Mouse (Mus musculus) ES-E14 (cell line): Measurements from ENCODE around the gene Mapkapk2. TPM values are rescaled to one million over a fixed set of nuclear protein-coding genes. Genes with fewer than 3 reads are reported as not detected.

Experiments used
- DNase-seq: peaks from one replicate; pipeline ENCODE4 v3.0.0-alpha.2; 2013; ENCODE audit warnings: low read depth, low spot score
- H3K27ac ChIP-seq: 2 replicates; pipeline ENCODE4 v1.5.1; 2012; ENCODE audit warnings: low read depth, mild to moderate bottlenecking, low read length, moderate library complexity, mixed read lengths; ENCODE audit not compliant: poor library complexity, insufficient read depth, severe bottlenecking
- H3K36me3 ChIP-seq: 2 replicates; pipeline ENCODE4 v1.6.1; 2012; ENCODE audit warnings: mild to moderate bottlenecking, low read length, moderate library complexity, mixed read lengths; ENCODE audit not compliant: control insufficient read depth, poor library complexity, insufficient read depth, severe bottlenecking
- H3K4me1 ChIP-seq, 2 experiments: fragments of 150-350 bp in 1 of 2; sonication (generic) in 1 of 2; 2 replicates each; pipeline ENCODE4 v1.6.1; 2012; ENCODE audit warnings: low read length in 2 of 2, mild to moderate bottlenecking in 1 of 2, mixed read lengths in 1 of 2; ENCODE audit not compliant: control insufficient read depth in 2 of 2, insufficient read depth in 2 of 2, poor library complexity in 1 of 2
- H3K4me3 ChIP-seq, 2 experiments: fragments of 150-350 bp in 1 of 2; sonication (generic) in 1 of 2; 2 replicates each; pipeline ENCODE4 v1.5.1; 2012; ENCODE audit warnings: low read length in 2 of 2, low read depth in 1 of 2, mild to moderate bottlenecking in 1 of 2, mixed read lengths in 1 of 2; ENCODE audit not compliant: insufficient read depth in 1 of 2, poor library complexity in 1 of 2, severe bottlenecking in 1 of 2
- H3K9ac ChIP-seq: 2 replicates; pipeline ENCODE4 v1.6.1; 2012; ENCODE audit warnings: low read depth, mild to moderate bottlenecking, low read length, mixed read lengths; ENCODE audit not compliant: poor library complexity, insufficient read depth, severe bottlenecking
- H3K9me3 ChIP-seq: fragments of 150-350 bp; sonication (generic); 2 replicates; pipeline ENCODE4 v1.6.1; 2012; ENCODE audit warnings: low read depth, mild to moderate bottlenecking, low read length; ENCODE audit not compliant: control insufficient read depth, insufficient read depth
- CHD2 ChIP-seq: IDR thresholded peaks from 2 replicates; pipeline ENCODE4 v1.6.1; 2014; ENCODE audit warnings: mild to moderate bottlenecking, low read depth, low read length, inconsistent platforms
- HCFC1 ChIP-seq: IDR thresholded peaks from 2 replicates; pipeline ENCODE4 v1.6.1; 2012; ENCODE audit warnings: low read length, inconsistent platforms, borderline replicate concordance; ENCODE audit not compliant: insufficient read depth
- MAFK ChIP-seq: IDR thresholded peaks from 2 replicates; pipeline ENCODE4 v1.6.1; 2014; ENCODE audit warnings: mild to moderate bottlenecking, low read depth, low read length, inconsistent platforms; ENCODE audit not compliant: insufficient read depth
- ZC3H11A ChIP-seq: IDR thresholded peaks from 2 replicates; pipeline ENCODE4 v1.6.1; 2012; ENCODE audit warnings: low read depth, mild to moderate bottlenecking, inconsistent platforms, low read length, borderline replicate concordance
- ZNF384 ChIP-seq: IDR thresholded peaks from 2 replicates; pipeline ENCODE4 v1.6.1; 2012; ENCODE audit warnings: low read depth, low read length, inconsistent platforms
- in situ Hi-C, 2 experiments: fragments of 600-800 bp; cut with MboI; formaldehyde crosslinking; loops; one replicate each; pipeline ENCODE4 v1.15.1; 2025; ENCODE audit warnings: low sequenced_read_pairs in 2 of 2, inconsistent platforms in 1 of 2; ENCODE audit not compliant: unreplicated experiment in 2 of 2
- total RNA-seq: library from RNA; depleted of rRNA; stranded (reverse); fragments of 300-350 nt; gene quantifications from 2 replicates; pipeline ENCODE4 v1.2.3, GENCODE M21; 2012

The Mapkapk2 gene
- total RNA-seq, 1 experiment = 38.0 TPM

DNA sequence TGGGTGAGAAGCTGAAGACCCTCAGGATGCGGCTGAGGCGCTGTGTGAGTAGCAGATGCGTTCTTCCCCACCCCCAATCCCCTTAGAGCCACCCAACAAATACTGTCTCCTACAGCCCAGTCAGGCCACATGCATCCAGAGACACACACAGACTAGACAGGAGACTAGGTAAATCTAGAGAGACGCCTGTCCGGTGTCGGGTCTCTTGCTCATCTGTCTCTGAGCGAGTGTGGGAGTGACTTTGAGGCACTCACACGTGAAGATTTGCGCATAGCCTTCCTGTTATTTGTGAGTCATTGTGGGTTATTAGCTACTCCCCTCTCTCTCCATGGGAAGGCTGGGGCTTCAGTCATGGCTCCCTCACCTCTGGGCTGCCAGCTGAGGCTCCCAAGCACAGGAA, 76.2 kb downstream of the Mapkapk2 start:
- in situ Hi-C loops = no loop called here
- no peak for DNase-seq
- 0 out of 4 replicates have a peak, but pooled peaks cover 0 to 2% of the 10 kb centered on the region in 2 experiments for H3K4me1 ChIP-seq
- no peak overlapping the region for H3K9ac ChIP-seq
- H3K36me3 ChIP-seq = no peaks in the 10 kb centered on the region
- H3K4me3 ChIP-seq = no peak overlapping the region
- no peaks in the 10 kb centered on the region for H3K9me3 ChIP-seq
- H3K27ac ChIP-seq = no peak overlapping the region
- TF ChIP-seq ZC3H11A = no peak

DNA sequence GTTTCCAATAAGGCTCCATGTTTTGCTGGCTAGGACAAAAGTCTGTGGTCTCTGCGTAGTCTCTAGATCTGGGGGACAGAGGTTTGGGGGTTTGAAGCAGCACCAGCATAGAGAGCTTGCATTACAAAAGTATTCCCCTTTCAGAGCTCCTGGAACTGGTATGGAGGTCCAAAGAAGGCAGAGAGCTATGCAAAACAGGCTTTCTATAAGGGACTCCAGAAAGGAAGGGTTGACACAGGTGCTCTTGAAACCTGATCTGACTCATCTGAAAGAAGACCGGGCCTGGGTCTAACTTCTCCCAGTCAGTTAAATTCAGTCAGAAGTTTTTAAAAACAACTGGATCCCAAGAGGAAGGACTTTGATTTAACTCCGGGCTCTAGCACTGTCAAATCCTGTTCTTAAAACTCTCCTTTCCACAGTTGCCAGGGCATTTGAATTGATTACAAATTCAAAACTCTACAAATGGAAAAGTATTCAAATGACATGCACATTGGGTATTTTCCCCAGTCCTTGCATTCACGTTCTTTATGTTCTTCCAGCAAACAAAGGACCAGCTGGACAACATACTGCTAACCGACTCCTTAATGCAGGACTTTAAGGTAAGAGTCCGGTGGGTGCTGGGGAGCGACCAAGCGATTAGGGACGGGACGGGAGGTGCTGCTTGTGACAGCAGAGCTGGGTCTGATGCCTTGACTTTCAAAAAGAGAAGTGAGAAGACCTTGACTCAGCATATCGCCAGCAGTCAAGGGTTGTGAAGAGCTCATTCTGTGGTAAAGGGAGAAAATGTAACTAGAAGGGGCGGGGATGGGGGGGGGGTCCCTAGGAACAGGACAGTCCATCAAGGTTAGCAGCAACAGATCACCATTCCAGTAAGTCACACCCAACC, 77.0 kb downstream of the Mapkapk2 start:
- DNase-seq = no peak

DNA sequence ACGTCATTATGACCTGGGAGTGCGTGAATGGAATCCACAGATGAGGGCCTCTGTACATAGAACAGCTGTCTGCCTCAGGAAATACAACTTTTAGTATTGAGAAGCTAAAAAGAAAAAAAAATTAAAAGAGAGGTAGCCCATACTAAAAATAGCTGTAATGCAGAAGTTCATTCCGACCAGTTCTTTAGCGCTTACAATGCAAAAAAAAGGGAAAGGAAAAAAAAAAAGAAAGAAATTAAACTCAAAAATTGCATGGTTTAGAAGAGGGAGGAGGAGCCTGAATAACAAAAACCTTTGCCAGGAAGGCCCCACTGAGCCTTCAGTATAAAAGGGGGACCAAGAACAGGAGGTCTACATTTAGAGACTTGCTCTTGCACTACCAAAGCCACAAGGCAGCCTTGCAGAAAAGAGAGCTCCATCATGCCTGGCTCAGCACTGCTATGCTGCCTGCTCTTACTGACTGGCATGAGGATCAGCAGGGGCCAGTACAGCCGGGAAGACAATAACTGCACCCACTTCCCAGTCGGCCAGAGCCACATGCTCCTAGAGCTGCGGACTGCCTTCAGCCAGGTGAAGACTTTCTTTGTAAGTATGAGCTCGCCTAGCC, 78.0 kb downstream of the Mapkapk2 start, which contains the start of gene Il10:
Il10 (plus strand) TSS at position 354 of the 607 bp plus-strand sequence.
- in situ Hi-C loops = no loop called here
- no peak for TF ChIP-seq MAFK
- no peak for TF ChIP-seq HCFC1
- no peak for TF ChIP-seq ZC3H11A
- TF ChIP-seq ZNF384 = no peak
- no peak for TF ChIP-seq CHD2
- no peaks in the 10 kb centered on the region for H3K36me3 ChIP-seq
- no peak within 1 kb of the TSS for H3K9ac ChIP-seq
- H3K4me3 ChIP-seq = no peak within 1 kb of the TSS
- 0 out of 4 replicates have a peak, but pooled peaks cover 0 to 2% of the 10 kb centered on the region in 2 experiments for H3K4me1 ChIP-seq
- H3K27ac ChIP-seq = no peak within 1 kb of the TSS
- no peak for DNase-seq
- no peaks in the 10 kb centered on the region for H3K9me3 ChIP-seq

More for the DNA sequence above, 77.0 kb downstream of the Mapkapk2 start:
- no peaks in the 10 kb centered on the region for H3K36me3 ChIP-seq
- in situ Hi-C loops = no loop called here
- no peak overlapping the region for H3K4me3 ChIP-seq
- H3K9ac ChIP-seq = no peak overlapping the region
- H3K9me3 ChIP-seq = no peaks in the 10 kb centered on the region
- H3K27ac ChIP-seq = no peak overlapping the region
- 0 out of 4 replicates have a peak, but pooled peaks cover 0 to 2% of the 10 kb centered on the region in 2 experiments for H3K4me1 ChIP-seq
- TF ChIP-seq MAFK (no peak), ZNF384 (no peak), ZC3H11A (no peak), HCFC1 (no peak)

DNA sequence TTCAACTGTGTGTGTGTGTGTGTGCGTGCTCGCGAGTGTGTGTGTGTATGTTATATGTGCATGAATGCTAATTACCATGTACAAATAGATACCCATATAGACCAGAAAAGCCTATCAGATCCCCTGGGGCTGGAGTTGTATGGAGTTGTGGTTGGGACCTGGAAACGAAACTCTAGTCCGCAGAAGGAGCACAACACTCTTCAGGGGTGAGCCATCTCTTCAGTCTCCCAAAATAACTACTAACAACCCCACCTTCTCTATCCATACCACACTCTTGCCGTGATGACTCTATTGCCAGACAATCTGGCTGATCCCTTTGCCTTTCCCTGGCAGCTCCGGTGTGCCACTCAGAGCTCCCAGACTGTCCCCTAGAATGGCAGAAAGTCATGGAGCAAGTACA, 81.7 kb downstream of the Mapkapk2 start:
- in situ Hi-C loops = no loop called here
- no peak overlapping the region for H3K9ac ChIP-seq
- no peak overlapping the region for H3K4me3 ChIP-seq
- DNase-seq = no peak
- H3K4me1 ChIP-seq = 0 out of 4 replicates have a peak, but pooled peaks cover 0 to under 1% of the 10 kb centered on the region in 2 experiments
- H3K27ac ChIP-seq = no peak overlapping the region
- H3K36me3 ChIP-seq = no peaks in the 10 kb centered on the region
- TF ChIP-seq CHD2 = no peak
- TF ChIP-seq ZNF384 = no peak
- no peak for TF ChIP-seq MAFK
- TF ChIP-seq HCFC1 = no peak
- TF ChIP-seq ZC3H11A = no peak
- H3K9me3 ChIP-seq = no peaks in the 10 kb centered on the region
